Mouse (Mus musculus) embryonic facial prominence, embryonic 13.5 days (tissue): Measurements from ENCODE around the gene 2900026A02Rik. TPM values are rescaled to one million over a fixed set of nuclear protein-coding genes. Genes with fewer than 3 reads are reported as not detected.
A peak's percentile ranks its signal among the peaks of the same experiment; 100 is the strongest.

Source experiments
- ATAC-seq: fragments of 200-750 bp; cut with Nextera tagmentation; 2 replicates; pipeline ENCODE4 v1.8.0; 2017; ENCODE audit warnings: low read depth; ENCODE audit not compliant: insufficient number of reproducible peaks, insufficient read depth, low FRiP score, low TSS enrichment
- H3K27ac ChIP-seq: fragments of 300-500 bp; sonication (generic); 2 replicates; pipeline ENCODE4 v1.5.1; 2015; ENCODE audit warnings: moderate library complexity, mild to moderate bottlenecking, inconsistent platforms
- H3K27me3 ChIP-seq: fragments of 300-500 bp; sonication (generic); 2 replicates; pipeline ENCODE4 v1.6.1; 2015; ENCODE audit warnings: mild to moderate bottlenecking, inconsistent platforms
- H3K36me3 ChIP-seq: fragments of 300-500 bp; sonication (generic); 2 replicates; pipeline ENCODE4 v1.6.1; 2015; ENCODE audit warnings: mild to moderate bottlenecking, inconsistent platforms
- H3K4me1 ChIP-seq: fragments of 300-500 bp; sonication (generic); 2 replicates; pipeline ENCODE4 v1.6.1; 2015; ENCODE audit warnings: inconsistent platforms
- H3K4me2 ChIP-seq: fragments of 300-500 bp; sonication (generic); 2 replicates; pipeline ENCODE4 v1.6.1; 2015; ENCODE audit warnings: moderate library complexity, mild to moderate bottlenecking, inconsistent platforms
- H3K4me3 ChIP-seq: fragments of 300-500 bp; sonication (generic); 2 replicates; pipeline ENCODE4 v1.5.1; 2015; ENCODE audit warnings: mild to moderate bottlenecking, inconsistent platforms
- H3K9ac ChIP-seq: fragments of 300-500 bp; sonication (generic); 2 replicates; pipeline ENCODE4 v1.6.1; 2015; ENCODE audit warnings: mild to moderate bottlenecking, inconsistent platforms
- H3K9me3 ChIP-seq: fragments of 300-500 bp; sonication (generic); 2 replicates; pipeline ENCODE4 v1.6.1; 2016; ENCODE audit warnings: inconsistent platforms
- WGBS: fragments of 180-500 bp; shearing (Covaris S2); methylation state at CpG from one replicate; pipeline ENCODE4 v1.1.7; 2015; ENCODE audit warnings: mixed read lengths; 5-methylcytosine and 5-hydroxymethylcytosine counted together
- polyA plus RNA-seq: library from polyadenylated mRNA; unstranded; fragments of >200 nt; fragmentation: Nextera tagmentation; extraction: Ambion mirVana; gene quantifications from 2 replicates; pipeline ENCODE4 v1.2.1, GENCODE M21; 2015

2900026A02Rik gene
- polyA plus RNA-seq, 1 experiment from 2014 or later: 8.6 TPM

DNA sequence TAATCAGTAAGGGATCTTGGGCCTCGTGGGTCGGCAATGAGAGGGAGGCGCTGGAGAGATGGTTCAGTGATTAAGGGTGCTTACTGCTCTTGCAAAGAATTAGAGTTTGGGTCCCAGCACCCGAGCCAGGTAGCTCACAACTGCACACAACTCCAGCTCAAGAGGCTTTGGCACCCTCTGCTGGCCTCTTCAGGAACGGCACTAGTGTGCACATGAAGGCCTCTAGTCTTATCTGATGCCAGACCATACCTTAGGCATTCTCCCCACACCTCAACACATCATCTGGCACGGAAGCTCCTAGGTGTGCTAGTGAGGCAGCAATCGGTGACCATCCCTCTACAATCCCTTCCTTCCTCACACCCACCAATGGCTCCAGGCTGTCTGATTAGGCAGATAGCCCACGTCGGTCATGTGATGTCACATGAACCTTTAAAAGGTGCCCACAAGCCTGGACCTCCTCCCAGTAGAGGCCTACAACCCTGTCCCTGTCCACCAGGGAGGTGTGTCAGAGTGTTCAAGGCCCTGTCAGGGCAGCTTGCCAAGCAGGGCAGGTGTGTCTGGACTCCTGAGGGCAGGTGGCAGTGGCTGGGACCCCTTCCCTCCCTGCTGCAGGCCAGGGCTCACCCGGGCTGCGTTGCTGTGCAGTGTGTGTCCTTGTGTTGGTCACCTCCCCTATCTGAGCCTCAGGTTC lies 50.8 kb downstream of the 2900026A02Rik start:
- H3K9me3 ChIP-seq: no peaks in the 10 kb centered on the region
- H3K27me3 ChIP-seq: no peaks in the 10 kb centered on the region
- no peak overlapping the region for H3K9ac ChIP-seq
- 84% methylated on average over 11 of the region's 11 CpGs for WGBS
- no peak for ATAC-seq
- H3K36me3 ChIP-seq: no peaks in the 10 kb centered on the region
- H3K4me2 ChIP-seq: no peak overlapping the region
- H3K27ac ChIP-seq: no peak overlapping the region
- peaks cover 4% of the 10 kb centered on the region for H3K4me1 ChIP-seq
- H3K4me3 ChIP-seq: no peak overlapping the region

DNA sequence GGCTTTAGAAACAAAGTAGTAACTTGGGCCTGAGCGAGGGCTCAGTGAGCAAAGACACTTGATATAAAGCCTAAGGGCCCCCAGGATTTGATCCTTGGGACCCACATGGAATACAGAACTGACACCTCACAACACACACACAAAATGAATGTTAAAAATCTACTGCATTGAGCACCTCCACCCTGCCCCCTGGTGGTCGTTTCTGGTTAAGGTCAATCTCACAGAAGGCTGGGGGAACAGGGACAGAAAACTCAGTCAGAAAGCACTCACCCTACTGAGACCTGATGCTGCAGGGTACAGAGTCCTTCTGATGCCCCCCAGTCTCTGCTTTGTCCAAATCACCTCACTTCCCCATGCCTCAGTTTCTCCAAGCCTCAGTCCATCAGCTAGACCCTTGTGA lies 53.3 kb downstream of the 2900026A02Rik start:
- Histone ChIP-seq H3K36me3 (no peaks in the 10 kb centered on the region), H3K27me3 (no peaks in the 10 kb centered on the region), H3K9me3 (no peaks in the 10 kb centered on the region), H3K9ac (no peak overlapping the region), H3K27ac (no peak overlapping the region), H3K4me2 (no peak overlapping the region), H3K4me3 (no peak overlapping the region), H3K4me1 (peaks cover 25% of the 10 kb centered on the region)
- WGBS: 35% methylated on average over 2 of the region's 2 CpGs
- ATAC-seq: no peak

DNA sequence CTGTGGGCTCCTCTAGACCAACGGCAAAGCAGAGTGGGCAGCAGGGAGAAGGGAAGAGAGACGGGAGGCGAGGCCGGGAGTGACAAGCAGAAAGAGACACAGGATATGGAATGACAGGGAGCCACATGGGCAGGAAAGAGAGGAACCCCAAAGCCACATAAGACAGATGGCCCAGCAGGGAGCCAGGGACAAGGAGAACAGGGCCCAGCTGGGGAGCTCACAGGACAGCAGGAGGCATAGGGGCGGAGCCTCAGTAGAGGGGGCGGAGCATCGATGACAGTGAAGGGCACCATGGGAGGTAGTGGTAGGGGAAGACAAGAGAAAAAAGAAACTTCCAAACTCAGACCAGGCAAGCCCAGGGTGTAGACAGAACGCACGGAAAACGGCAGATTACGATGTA lies 55.6 kb downstream of the 2900026A02Rik start:
- Histone ChIP-seq H3K27me3 (no peaks in the 10 kb centered on the region), H3K9ac (no peak overlapping the region), H3K27ac (peak overlapping the region; percentile 36), H3K9me3 (no peaks in the 10 kb centered on the region), H3K4me3 (no peak overlapping the region), H3K4me1 (peaks cover 46% of the 10 kb centered on the region), H3K4me2 (no peak overlapping the region), H3K36me3 (no peaks in the 10 kb centered on the region)
- 49% methylated on average over 11 of the region's 11 CpGs for WGBS
- ATAC-seq: no peak

DNA sequence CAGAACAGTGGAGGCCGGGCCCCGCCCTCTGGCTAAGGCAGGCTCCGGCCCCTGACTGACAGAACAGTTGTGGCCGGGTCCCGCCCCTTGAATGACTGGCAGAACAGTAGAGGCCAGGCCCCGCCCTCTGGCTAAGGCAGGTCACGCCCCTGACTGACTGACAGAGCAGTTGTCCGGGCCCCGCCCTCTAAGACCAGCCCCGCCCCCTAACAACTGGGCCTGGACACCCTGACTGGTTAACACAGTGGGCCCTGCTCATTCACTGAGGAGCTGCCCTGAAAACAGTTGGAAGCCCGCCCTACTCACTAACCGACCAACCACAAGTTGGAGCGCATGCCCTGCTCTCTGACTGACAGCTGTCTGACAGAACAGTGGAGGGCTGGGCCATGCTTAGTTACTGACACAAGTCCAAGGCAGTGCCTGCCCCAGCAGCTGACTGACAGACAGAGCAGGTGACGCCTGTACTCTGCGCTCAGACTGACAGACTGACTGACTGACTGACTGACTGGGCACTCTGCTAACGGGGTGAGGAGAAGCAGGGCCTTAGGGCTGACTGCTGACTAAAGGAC lies 56.1 kb downstream of the 2900026A02Rik start:
- Histone ChIP-seq H3K4me1 (peaks cover 51% of the 10 kb centered on the region), H3K9me3 (no peaks in the 10 kb centered on the region), H3K4me3 (no peak overlapping the region), H3K27me3 (no peaks in the 10 kb centered on the region), H3K36me3 (no peaks in the 10 kb centered on the region), H3K4me2 (0 out of 2 replicates have a peak overlapping the region, but pooled peaks have one; percentile 5), H3K9ac (no peak overlapping the region), H3K27ac (peak overlapping the region; percentile 36)
- ATAC-seq: peak; percentile 75
- 9% methylated on average over 16 of the region's 16 CpGs for WGBS

DNA sequence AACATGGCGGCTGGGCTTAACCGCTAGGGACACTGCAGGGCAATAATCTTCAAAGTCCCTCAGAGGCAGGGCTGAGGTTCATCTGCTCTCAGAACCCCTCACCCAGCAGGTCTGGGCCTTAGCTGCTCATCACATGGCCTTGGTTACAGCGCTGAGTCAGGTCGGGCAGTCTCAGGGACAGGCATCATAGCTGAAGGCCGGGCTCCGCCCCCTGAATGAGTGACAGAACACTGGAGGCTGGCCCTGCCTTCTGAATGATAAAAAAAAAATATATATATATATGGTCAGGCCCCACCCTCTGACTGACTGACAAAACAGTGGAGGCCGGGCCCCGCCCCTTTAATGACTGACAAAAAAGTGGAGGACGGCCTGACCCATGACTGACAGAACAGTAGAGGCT lies 56.6 kb downstream of the 2900026A02Rik start:
- H3K27me3 ChIP-seq: no peaks in the 10 kb centered on the region
- 0 out of 2 replicates have a peak overlapping the region, but pooled peaks have one; percentile 5 for H3K4me2 ChIP-seq
- H3K9me3 ChIP-seq: no peaks in the 10 kb centered on the region
- H3K4me3 ChIP-seq: no peak overlapping the region
- WGBS: 22% methylated on average over 9 of the region's 9 CpGs
- no peak for ATAC-seq
- peaks cover 56% of the 10 kb centered on the region for H3K4me1 ChIP-seq
- H3K27ac ChIP-seq: 0 out of 2 replicates have a peak overlapping the region, but pooled peaks have one; percentile 36
- H3K9ac ChIP-seq: no peak overlapping the region
- H3K36me3 ChIP-seq: no peaks in the 10 kb centered on the region

DNA sequence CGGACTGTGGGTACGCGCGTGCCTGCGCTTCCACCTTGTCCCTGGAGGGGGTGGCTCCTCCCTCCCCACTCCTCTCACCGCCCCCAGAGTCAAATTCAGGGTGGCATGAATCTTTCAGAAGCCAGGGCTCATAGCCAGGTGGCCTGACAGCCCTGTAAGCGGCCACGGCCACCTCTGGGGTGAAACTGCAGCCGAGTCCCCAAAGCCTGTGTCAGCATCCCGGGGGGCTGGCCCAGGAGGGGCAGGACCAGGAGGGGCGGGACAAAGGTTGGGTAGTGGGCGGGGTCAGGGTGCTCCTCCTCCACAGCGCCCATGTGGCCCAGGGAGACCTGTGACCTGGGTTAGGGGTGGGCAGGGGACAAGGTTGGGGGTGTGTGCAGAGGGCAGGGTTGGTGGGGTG lies 57.9 kb downstream of the 2900026A02Rik start:
- peaks cover 69% of the 10 kb centered on the region for H3K4me1 ChIP-seq
- no peak for ATAC-seq
- peak overlapping the region; percentile 42 for H3K4me3 ChIP-seq
- WGBS: 3% methylated on average over 13 of the region's 13 CpGs
- H3K27ac ChIP-seq: no peak overlapping the region
- peak overlapping the region; percentile 71 for H3K4me2 ChIP-seq
- H3K9ac ChIP-seq: peak overlapping the region; percentile 65
- H3K36me3 ChIP-seq: no peaks in the 10 kb centered on the region
- H3K9me3 ChIP-seq: no peaks in the 10 kb centered on the region
- H3K27me3 ChIP-seq: no peaks in the 10 kb centered on the region

DNA sequence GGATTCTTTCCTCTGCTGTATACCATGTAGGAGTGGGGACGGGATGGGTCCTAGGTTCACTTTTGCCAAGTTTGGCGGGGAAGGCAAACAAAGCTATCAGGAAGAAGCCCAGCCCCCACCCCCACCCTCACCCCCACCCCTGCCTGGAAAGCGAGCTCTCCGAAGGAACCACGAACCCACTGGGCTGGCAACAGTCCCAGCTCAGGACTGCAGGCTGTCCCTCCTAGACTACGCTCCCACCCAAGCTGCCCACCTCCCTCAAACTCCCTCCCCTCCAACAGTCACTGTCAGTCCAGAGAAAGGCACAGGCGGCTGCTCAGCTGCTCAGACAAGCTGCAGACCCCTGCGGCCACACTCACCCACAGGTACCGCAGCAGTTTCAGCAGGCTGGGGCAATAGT lies 58.3 kb downstream of the 2900026A02Rik start:
- Histone ChIP-seq H3K27me3 (no peaks in the 10 kb centered on the region), H3K4me2 (peak overlapping the region; percentile 71), H3K9me3 (no peaks in the 10 kb centered on the region), H3K27ac (no peak overlapping the region; the same call in 1 of the 2 replicates), H3K9ac (peak overlapping the region; percentile 65), H3K4me3 (peak overlapping the region; percentile 42), H3K4me1 (peaks cover 73% of the 10 kb centered on the region), H3K36me3 (no peaks in the 10 kb centered on the region)
- 8% methylated on average over 9 of the region's 9 CpGs for WGBS
- ATAC-seq: no peak

DNA sequence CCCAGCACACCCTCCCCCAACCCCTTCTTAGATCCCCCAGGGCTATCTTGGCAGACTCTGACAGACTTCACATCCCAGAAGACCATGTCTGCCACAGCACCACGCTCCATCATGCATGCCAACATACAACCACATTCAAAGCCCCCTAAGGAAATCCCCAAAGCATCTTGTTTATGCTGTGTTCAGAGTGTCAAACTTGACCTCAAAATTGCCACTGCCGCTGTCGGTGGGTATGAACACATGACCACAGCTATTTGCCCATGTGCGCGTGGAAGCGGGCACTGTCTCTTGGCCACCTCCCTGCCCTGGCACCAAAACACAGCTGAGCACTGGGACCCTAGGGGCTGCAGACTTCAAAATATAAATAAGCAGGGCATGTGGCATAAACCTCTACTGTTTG lies 59.5 kb downstream of the 2900026A02Rik start:
- Histone ChIP-seq H3K4me3 (no peak overlapping the region), H3K4me1 (peaks cover 80% of the 10 kb centered on the region), H3K27me3 (no peaks in the 10 kb centered on the region), H3K4me2 (no peak overlapping the region; the same call in 1 of the 2 replicates), H3K27ac (peak overlapping the region; percentile 5), H3K9ac (no peak overlapping the region), H3K36me3 (no peaks in the 10 kb centered on the region), H3K9me3 (no peaks in the 10 kb centered on the region)
- no peak for ATAC-seq
- WGBS: 76% methylated on average over 6 of the region's 6 CpGs

DNA sequence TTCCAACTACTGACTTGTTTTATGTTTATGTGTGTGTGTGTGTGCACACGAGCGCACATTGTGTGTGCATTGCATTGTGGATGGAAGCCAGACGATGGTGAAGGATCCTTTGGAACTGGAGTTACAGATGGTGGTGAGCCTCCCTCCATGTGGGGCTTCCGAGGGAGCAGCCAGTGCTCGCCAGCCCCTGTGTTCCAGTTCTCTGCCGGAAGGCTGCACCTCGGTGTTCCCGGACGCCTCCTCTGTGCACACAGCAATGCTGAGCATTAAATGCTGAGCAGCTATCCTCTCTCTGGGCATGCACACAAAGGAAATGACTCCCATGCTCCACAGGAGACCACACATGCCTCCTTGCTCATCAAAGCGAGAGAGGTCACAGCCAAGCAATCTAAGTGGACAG lies 60.7 kb downstream of the 2900026A02Rik start:
- ATAC-seq: no peak
- H3K4me1 ChIP-seq: peaks cover 80% of the 10 kb centered on the region
- H3K27me3 ChIP-seq: no peaks in the 10 kb centered on the region
- H3K9ac ChIP-seq: no peak overlapping the region
- no peaks in the 10 kb centered on the region for H3K9me3 ChIP-seq
- H3K4me2 ChIP-seq: no peak overlapping the region
- no peak overlapping the region for H3K27ac ChIP-seq
- 74% methylated on average over 10 of the region's 10 CpGs for WGBS
- no peaks in the 10 kb centered on the region for H3K36me3 ChIP-seq
- H3K4me3 ChIP-seq: no peak overlapping the region

DNA sequence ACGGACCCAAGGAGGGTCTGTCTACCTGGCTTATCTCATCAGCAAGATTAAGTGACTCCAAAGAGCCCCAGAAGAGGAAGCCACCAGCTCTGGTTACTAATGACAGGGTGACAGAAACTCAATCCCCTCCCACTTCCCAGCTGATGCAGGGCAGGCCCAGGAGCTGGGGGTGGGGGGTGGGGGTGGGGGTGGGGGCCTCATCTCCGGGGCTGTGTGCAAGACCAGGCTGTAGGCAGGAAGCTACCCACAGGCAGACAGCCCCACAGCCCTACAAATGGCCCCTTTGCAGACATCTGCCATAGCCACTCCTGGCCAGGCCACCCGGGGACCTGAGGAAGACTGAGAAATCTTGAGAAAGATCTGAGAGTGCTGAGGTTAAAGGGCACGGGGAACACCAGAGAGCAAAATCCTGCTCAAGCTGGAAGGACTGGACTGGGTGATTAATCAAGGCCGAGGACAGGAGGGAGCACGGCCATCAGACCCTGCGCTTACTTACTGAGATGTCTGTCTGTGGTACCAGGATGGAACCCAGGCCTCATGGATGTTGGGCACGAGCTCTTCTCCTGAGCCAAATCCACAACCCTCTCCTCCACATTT lies 62.2 kb downstream of the 2900026A02Rik start:
- Histone ChIP-seq H3K9ac (0 out of 2 replicates have a peak overlapping the region, but pooled peaks have one; percentile 37), H3K4me2 (no peak overlapping the region), H3K9me3 (no peaks in the 10 kb centered on the region), H3K36me3 (no peaks in the 10 kb centered on the region), H3K4me1 (peaks cover 77% of the 10 kb centered on the region), H3K27ac (peak overlapping the region; percentile 69), H3K27me3 (no peaks in the 10 kb centered on the region), H3K4me3 (no peak overlapping the region)
- no peak for ATAC-seq
- 35% methylated on average over 8 of the region's 8 CpGs for WGBS

DNA sequence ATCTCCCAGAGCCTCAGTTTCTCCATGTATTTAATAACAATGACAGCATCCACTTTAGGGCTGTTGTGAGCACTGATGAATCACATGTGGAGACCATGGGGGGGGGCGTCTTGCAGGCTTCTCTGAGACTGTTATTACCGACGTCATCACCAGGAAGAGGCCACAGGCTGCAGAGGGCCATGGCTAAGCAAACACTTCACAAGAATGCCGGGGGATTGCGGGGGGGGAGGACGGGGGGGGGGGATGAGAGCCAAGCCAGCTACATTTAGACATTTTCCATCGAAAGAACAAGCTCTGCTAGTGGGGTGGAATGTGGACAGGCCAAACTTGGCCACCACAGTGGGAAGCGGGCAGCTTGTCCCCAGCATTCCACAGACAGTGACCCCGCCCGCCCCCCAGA lies 63.4 kb downstream of the 2900026A02Rik start:
- 44% methylated on average over 10 of the region's 10 CpGs for WGBS
- ATAC-seq: no peak

DNA sequence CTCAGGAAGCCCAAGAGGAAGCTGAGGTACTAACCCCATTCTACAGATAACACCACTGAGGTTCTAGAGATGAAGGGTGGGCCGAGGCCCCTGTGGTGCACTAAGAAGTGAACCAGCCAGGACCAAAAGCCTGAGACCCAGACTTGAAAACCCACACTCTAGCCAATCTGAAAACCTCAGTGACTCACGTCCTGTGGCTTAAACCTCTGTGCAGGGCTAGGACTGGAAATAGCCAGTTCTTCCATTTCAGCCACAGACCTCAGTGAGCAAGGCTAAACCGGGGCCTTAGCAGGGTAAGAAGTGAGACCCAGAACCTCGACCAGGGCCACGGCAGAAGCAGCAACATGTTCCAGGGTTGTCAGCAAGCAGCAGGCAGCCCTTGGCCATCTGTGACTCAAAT lies 64.0 kb downstream of the 2900026A02Rik start:
- 84% methylated on average over 5 of the region's 5 CpGs for WGBS
- H3K4me1 ChIP-seq: peaks cover 78% of the 10 kb centered on the region
- 0 out of 2 replicates have a peak overlapping the region, but pooled peaks have one; percentile 8 for H3K27ac ChIP-seq

More for the DNA sequence above, 63.4 kb downstream of the 2900026A02Rik start:
- Histone ChIP-seq H3K4me3 (no peak overlapping the region), H3K4me1 (peaks cover 78% of the 10 kb centered on the region), H3K9ac (no peak overlapping the region), H3K27me3 (no peaks in the 10 kb centered on the region), H3K4me2 (no peak overlapping the region), H3K9me3 (no peaks in the 10 kb centered on the region), H3K36me3 (no peaks in the 10 kb centered on the region), H3K27ac (peak overlapping the region; percentile 69; the same call in 1 of the 2 replicates)

More for the DNA sequence above, 64.0 kb downstream of the 2900026A02Rik start:
- H3K9ac ChIP-seq: no peak overlapping the region
- no peaks in the 10 kb centered on the region for H3K36me3 ChIP-seq
- ATAC-seq: no peak
- no peaks in the 10 kb centered on the region for H3K9me3 ChIP-seq
- H3K27me3 ChIP-seq: no peaks in the 10 kb centered on the region
- no peak overlapping the region for H3K4me2 ChIP-seq
- H3K4me3 ChIP-seq: no peak overlapping the region
